Mouse (Mus musculus) myocyte (in vitro differentiated cells): ENCODE data around the gene Hmgb2.

Experiments used
- CEBPB ChIP-seq: IDR thresholded peaks from 2 replicates; pipeline ENCODE4 v1.6.1; 2011; ENCODE audit warnings: mild to moderate bottlenecking, moderate library complexity; ENCODE audit not compliant: poor library complexity, insufficient read depth, severe bottlenecking
- E2F4 ChIP-seq: IDR thresholded peaks from one replicate; pipeline ENCODE4 v1.6.1; 2011; ENCODE audit warnings: mild to moderate bottlenecking, control low read depth, moderate library complexity; ENCODE audit not compliant: insufficient read depth
- MAX ChIP-seq: IDR thresholded peaks from one replicate; pipeline ENCODE4 v1.6.1; 2011; ENCODE audit warnings: low read depth, mild to moderate bottlenecking, control low read depth
- MYOD1 ChIP-seq, 3 experiments: IDR thresholded peaks; one replicate each; pipeline ENCODE4 v1.6.1; 2011; ENCODE audit warnings: control low read depth in 2 of 3, low read depth in 2 of 3, mild to moderate bottlenecking in 2 of 3, moderate library complexity in 1 of 3; ENCODE audit not compliant: insufficient read length in 2 of 3, control insufficient read depth in 1 of 3
- MYOG ChIP-seq, 3 experiments: IDR thresholded peaks; one replicate each; pipeline ENCODE4 v1.6.1; 2011; ENCODE audit warnings: control low read depth in 2 of 3, low read depth in 2 of 3, mild to moderate bottlenecking in 2 of 3; ENCODE audit not compliant: insufficient read length in 2 of 3, control insufficient read depth in 1 of 3, insufficient read depth in 1 of 3
- POLR2A ChIP-seq: IDR thresholded peaks from one replicate; pipeline ENCODE4 v1.6.1; 2011; ENCODE audit warnings: low read depth, mild to moderate bottlenecking, control low read depth, moderate library complexity; ENCODE audit not compliant: insufficient read length
- POLR2AphosphoS2 ChIP-seq: IDR thresholded peaks from one replicate; pipeline ENCODE4 v1.6.1; 2011; ENCODE audit warnings: low read depth, control low read depth; ENCODE audit not compliant: insufficient read length
- SRF ChIP-seq: IDR thresholded peaks from one replicate; pipeline ENCODE4 v1.6.1; 2011; ENCODE audit warnings: low read depth; ENCODE audit not compliant: control insufficient read depth, insufficient read length
- TCF12 ChIP-seq: IDR thresholded peaks from one replicate; pipeline ENCODE4 v1.6.1; 2011; ENCODE audit warnings: mild to moderate bottlenecking, control low read depth; ENCODE audit not compliant: poor library complexity, insufficient read depth, severe bottlenecking
- USF1 ChIP-seq: IDR thresholded peaks from one replicate; pipeline ENCODE4 v1.6.1; 2011; ENCODE audit warnings: low read depth, mild to moderate bottlenecking, control low read depth, moderate library complexity

DNA sequence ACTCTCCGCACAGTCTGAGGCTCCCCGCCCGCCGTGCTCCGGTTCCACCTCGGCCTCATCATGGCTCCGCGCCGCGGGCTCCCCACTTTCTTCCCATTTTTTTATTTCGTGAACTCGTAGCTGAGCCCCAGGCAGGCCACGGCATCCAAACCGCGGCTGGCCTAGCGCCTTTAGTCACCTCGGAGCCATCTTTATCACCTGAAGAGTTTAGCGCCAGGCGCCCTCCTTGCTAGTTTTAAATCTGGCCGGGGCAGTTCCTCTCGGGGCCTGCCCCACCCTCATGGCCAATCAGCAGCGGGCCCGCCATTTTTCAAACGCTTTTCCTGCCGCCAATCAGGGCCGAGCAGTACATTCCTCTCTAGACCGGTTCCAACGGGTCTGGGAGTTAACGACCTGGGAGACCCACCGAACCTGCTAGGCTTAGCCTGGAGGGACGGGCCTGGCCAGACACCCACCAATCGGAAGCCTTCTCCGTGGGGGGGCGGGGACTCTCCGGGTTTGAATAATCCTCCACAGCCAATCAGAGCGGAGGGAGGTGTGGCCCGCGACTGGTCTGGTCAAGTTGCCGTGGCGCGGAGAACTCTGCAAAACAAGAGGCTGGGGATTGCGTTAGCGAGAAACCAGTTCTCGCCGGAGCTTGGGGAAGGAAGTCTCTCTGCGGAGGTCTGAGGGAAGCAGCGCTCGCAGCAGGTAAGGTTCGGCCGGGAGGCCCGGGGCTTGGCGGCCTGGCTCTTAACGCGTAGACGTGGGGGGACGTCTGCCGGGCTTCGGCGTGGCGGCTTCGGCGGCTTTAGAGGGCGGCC lies at the start of gene Hmgb2:
- TF ChIP-seq MAX (no peak), POLR2A (peak; percentile 67), MYOG (IDR thresholded peaks at IDR 0.05; ENCODE audit: control insufficient read depth in 1 of 3, insufficient read depth in 1 of 3, insufficient read length in 2 of 3, low read depth in 2 of 3) (no peak), TCF12 (no peak), MYOD1 (IDR thresholded peaks at IDR 0.05; ENCODE audit: control insufficient read depth in 1 of 3, insufficient read length in 2 of 3, low read depth in 2 of 3) (no peak), SRF (no peak), USF1 (no peak), E2F4 (peak; percentile 90), CEBPB (no peak), POLR2AphosphoS2 (peak; percentile 72)
